Mouse (Mus musculus): ENCODE measurements around the gene Mcf2l. TPM values are rescaled to one million over a fixed set of nuclear protein-coding genes. Genes with fewer than 3 reads are reported as not detected.

Mcf2l gene
- polyA plus RNA-seq, 1 experiment from 2014 or later, result 14.8 TPM

GRCm38 (mm10) chr8:12874971-12875370, 1.4 kb downstream of the Mcf2l start:
- Histone ChIP-seq H3K27me3 (ENCODE audit: control insufficient read depth, insufficient read depth, low read length) (peaks cover 7% of the 10 kb centered on the region), H3K4me1 (ENCODE audit: control insufficient read depth, insufficient read depth, low read length) (no peaks in the 10 kb centered on the region), H3K4me2 (ENCODE audit: low read depth, low read length) (no peak overlapping the region; the same call in 1 of the 2 replicates), H3K27ac (replicated peaks; ENCODE audit: low read depth, low read length) (no peak overlapping the region), H3K4me3 (ENCODE audit: low read depth, low read length) (no peak overlapping the region), H3K9me3 (replicated peaks; ENCODE audit: control insufficient read depth, low read length) (no peaks in the 10 kb centered on the region), H3K9ac (replicated peaks; ENCODE audit: low read length) (no peak overlapping the region), H3K36me3 (replicated peaks; ENCODE audit: control insufficient read depth, insufficient read depth, low read depth, low read length) (no peaks in the 10 kb centered on the region)
- 80% methylated on average over 4 of the region's 4 CpGs for WGBS
- no peak for DNase-seq (ENCODE audit: low spot score)
- ATAC-seq (replicated peaks; ENCODE audit: insufficient number of reproducible peaks, low FRiP score, low TSS enrichment, low read depth), result no peak

GRCm38 (mm10) chr8:12877126-12877525, 3.5 kb downstream of the Mcf2l start:
- no peak for ATAC-seq (replicated peaks; ENCODE audit: insufficient number of reproducible peaks, low FRiP score, low TSS enrichment, low read depth)
- H3K9me3 ChIP-seq (replicated peaks; ENCODE audit: control insufficient read depth, low read length), result no peaks in the 10 kb centered on the region
- no peak overlapping the region for H3K27ac ChIP-seq (replicated peaks; ENCODE audit: low read depth, low read length)
- WGBS, result 77% methylated on average over 6 of the region's 6 CpGs
- no peak overlapping the region for H3K9ac ChIP-seq (replicated peaks; ENCODE audit: low read length)
- H3K4me1 ChIP-seq (ENCODE audit: control insufficient read depth, insufficient read depth, low read length), result no peaks in the 10 kb centered on the region
- no peak for DNase-seq (ENCODE audit: low spot score)
- no peaks in the 10 kb centered on the region for H3K36me3 ChIP-seq (replicated peaks; ENCODE audit: control insufficient read depth, insufficient read depth, low read depth, low read length)
- H3K4me2 ChIP-seq (ENCODE audit: low read depth, low read length), result no peak overlapping the region
- peaks cover 7% of the 10 kb centered on the region for H3K27me3 ChIP-seq (ENCODE audit: control insufficient read depth, insufficient read depth, low read length)
- no peak overlapping the region for H3K4me3 ChIP-seq (ENCODE audit: low read depth, low read length)

DNA sequence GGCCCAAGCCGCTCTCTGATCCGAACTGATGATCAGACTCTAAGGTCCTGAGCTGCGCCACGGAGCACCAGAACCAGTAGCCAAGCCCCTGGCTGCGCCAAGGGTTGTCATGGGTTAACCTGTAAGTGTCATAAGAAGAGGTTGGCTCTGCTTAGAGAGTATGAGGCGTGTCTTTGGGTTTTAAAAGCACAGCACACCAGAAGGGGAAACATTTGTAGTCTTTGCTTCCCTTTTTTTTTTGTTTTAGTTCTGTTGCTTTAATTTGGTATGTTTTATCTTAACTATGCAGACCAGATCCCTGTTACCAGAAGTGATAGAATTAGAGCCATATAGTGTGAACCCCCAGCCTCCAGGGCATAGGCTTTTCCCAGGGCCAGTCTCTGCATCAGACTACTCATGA, 6.6 kb downstream of the Mcf2l start:
- no peaks in the 10 kb centered on the region; the same call in 1 of the 2 replicates for H3K36me3 ChIP-seq (replicated peaks; ENCODE audit: control insufficient read depth, insufficient read depth, low read depth, low read length)
- no peak for ATAC-seq (replicated peaks; ENCODE audit: insufficient number of reproducible peaks, low FRiP score, low TSS enrichment, low read depth)
- WGBS, result 82% methylated on average over 6 of the region's 6 CpGs

DNA sequence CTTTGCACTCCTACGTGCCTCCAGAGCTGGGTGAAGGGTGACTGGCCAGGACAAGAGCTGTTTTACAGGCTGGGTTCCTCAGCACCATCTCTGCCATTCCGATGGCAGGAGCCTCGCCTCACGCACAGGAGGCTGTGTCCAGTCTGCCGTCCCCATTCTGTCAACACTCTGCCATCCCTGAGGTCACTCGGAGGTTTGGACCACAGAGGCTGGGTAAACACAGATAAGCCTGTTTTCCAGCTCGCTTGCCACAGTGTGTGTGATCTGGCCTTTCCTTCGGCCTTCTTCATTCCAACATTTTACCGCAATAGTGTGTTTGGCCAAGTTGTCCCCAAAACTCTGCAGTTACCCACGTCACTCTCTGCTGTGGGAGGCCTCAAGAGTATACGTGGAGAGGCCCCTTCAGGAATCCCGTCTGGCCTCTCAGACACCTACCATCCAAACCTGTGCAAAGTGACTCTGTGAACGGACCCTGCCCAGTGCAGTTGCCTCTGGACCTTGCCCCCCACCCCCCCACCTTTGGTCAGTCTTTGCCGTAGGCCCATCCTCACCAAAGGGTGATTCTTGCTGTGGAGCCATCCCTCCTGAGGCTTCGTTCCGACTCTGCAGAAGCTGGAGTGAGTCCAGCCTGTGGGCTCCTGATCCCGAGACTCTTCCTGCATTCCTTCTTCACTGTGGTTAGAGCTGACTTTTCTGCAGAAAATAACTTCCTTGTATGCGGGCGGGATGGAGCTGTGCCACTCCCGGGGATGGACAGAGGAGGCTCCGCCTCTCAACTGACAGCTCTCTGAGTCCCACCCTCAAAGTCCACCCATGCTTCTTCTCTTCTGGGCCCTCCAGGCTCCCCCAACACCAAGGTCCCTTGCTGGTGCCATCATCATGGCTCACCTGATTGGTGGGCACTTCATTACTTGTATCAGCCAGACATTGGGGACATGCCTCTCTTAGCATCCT, 9.7 kb downstream of the Mcf2l start:
- H3K27ac ChIP-seq (replicated peaks; ENCODE audit: low read depth, low read length), result no peak overlapping the region
- H3K4me1 ChIP-seq (ENCODE audit: control insufficient read depth, insufficient read depth, low read length), result no peaks in the 10 kb centered on the region
- ATAC-seq (replicated peaks; ENCODE audit: insufficient number of reproducible peaks, low FRiP score, low TSS enrichment, low read depth) (no peak; the same call in 1 of the 2 replicates), DNase-seq (ENCODE audit: low spot score) (no peak)
- no peak overlapping the region for H3K4me2 ChIP-seq (ENCODE audit: low read depth, low read length)
- no peak overlapping the region for H3K9ac ChIP-seq (replicated peaks; ENCODE audit: low read length)
- H3K36me3 ChIP-seq (replicated peaks; ENCODE audit: control insufficient read depth, insufficient read depth, low read depth, low read length), result no peaks in the 10 kb centered on the region; the same call in 1 of the 2 replicates
- 75% methylated on average over 21 of the region's 21 CpGs for WGBS
- H3K4me3 ChIP-seq (ENCODE audit: low read depth, low read length), result no peak overlapping the region
- H3K27me3 ChIP-seq (ENCODE audit: control insufficient read depth, insufficient read depth, low read length), result no peaks in the 10 kb centered on the region
- H3K9me3 ChIP-seq (replicated peaks; ENCODE audit: control insufficient read depth, low read length), result no peaks in the 10 kb centered on the region

More for the DNA sequence above, 6.6 kb downstream of the Mcf2l start:
- no peaks in the 10 kb centered on the region for H3K27me3 ChIP-seq (ENCODE audit: control insufficient read depth, insufficient read depth, low read length)
- no peaks in the 10 kb centered on the region for H3K4me1 ChIP-seq (ENCODE audit: control insufficient read depth, insufficient read depth, low read length)
- no peak for DNase-seq (ENCODE audit: low spot score)
- no peaks in the 10 kb centered on the region for H3K9me3 ChIP-seq (replicated peaks; ENCODE audit: control insufficient read depth, low read length)
- no peak overlapping the region for H3K9ac ChIP-seq (replicated peaks; ENCODE audit: low read length)
- H3K4me3 ChIP-seq (ENCODE audit: low read depth, low read length), result no peak overlapping the region
- H3K27ac ChIP-seq (replicated peaks; ENCODE audit: low read depth, low read length), result no peak overlapping the region
- no peak overlapping the region for H3K4me2 ChIP-seq (ENCODE audit: low read depth, low read length)

GRCm38 (mm10) chr8:12887772-12888435, 14.3 kb downstream of the Mcf2l start:
- no peak overlapping the region for H3K4me2 ChIP-seq (ENCODE audit: low read depth, low read length)
- WGBS, result 83% methylated on average over 16 of the region's 16 CpGs
- H3K27me3 ChIP-seq (ENCODE audit: control insufficient read depth, insufficient read depth, low read length), result no peaks in the 10 kb centered on the region
- no peaks in the 10 kb centered on the region; the same call in 1 of the 2 replicates for H3K36me3 ChIP-seq (replicated peaks; ENCODE audit: control insufficient read depth, insufficient read depth, low read depth, low read length)
- H3K9me3 ChIP-seq (replicated peaks; ENCODE audit: control insufficient read depth, low read length), result no peaks in the 10 kb centered on the region
- no peak overlapping the region for H3K9ac ChIP-seq (replicated peaks; ENCODE audit: low read length)
- H3K4me1 ChIP-seq (ENCODE audit: control insufficient read depth, insufficient read depth, low read length), result no peaks in the 10 kb centered on the region
- H3K4me3 ChIP-seq (ENCODE audit: low read depth, low read length), result no peak overlapping the region
- DNase-seq (ENCODE audit: low spot score) (no peak), ATAC-seq (replicated peaks; ENCODE audit: insufficient number of reproducible peaks, low FRiP score, low TSS enrichment, low read depth) (no peak)
- no peak overlapping the region for H3K27ac ChIP-seq (replicated peaks; ENCODE audit: low read depth, low read length)

DNA sequence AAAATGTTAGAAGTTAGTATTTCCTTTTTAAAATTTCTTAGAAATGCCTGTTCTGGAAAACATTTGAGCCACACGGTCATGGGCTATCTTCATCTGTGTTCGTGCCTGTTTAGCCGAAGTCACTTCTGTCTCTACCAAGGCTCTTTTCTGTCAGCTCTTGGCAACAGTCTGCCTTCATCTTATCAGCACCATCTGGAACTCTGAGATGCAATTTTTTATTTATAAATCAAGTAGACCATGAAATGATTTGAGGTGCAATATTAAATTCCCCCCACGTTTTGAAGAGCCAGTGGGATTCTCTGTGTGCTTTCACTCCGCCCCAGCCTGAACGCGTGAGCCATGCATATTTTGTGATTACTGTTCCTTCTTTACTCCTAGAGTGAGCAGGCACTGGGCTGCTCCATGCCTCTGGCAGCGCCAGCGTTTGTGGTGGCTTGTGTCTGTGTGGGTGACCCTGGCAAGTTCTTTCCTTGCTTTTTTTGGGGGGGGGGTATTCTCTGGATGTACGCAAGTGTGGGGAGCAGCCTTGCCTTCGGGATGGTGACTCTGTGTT, 15.5 kb downstream of the Mcf2l start:
- 82% methylated on average over 11 of the region's 11 CpGs for WGBS
- Histone ChIP-seq H3K4me3 (ENCODE audit: low read depth, low read length) (no peak overlapping the region), H3K36me3 (replicated peaks; ENCODE audit: control insufficient read depth, insufficient read depth, low read depth, low read length) (no peaks in the 10 kb centered on the region; the same call in 1 of the 2 replicates), H3K4me1 (ENCODE audit: control insufficient read depth, insufficient read depth, low read length) (no peaks in the 10 kb centered on the region), H3K9me3 (replicated peaks; ENCODE audit: control insufficient read depth, low read length) (no peaks in the 10 kb centered on the region), H3K4me2 (ENCODE audit: low read depth, low read length) (no peak overlapping the region), H3K9ac (replicated peaks; ENCODE audit: low read length) (no peak overlapping the region), H3K27ac (replicated peaks; ENCODE audit: low read depth, low read length) (no peak overlapping the region), H3K27me3 (ENCODE audit: control insufficient read depth, insufficient read depth, low read length) (no peaks in the 10 kb centered on the region)
- ATAC-seq (replicated peaks; ENCODE audit: insufficient number of reproducible peaks, low FRiP score, low TSS enrichment, low read depth), result no peak
- no peak for DNase-seq (ENCODE audit: low spot score)

DNA sequence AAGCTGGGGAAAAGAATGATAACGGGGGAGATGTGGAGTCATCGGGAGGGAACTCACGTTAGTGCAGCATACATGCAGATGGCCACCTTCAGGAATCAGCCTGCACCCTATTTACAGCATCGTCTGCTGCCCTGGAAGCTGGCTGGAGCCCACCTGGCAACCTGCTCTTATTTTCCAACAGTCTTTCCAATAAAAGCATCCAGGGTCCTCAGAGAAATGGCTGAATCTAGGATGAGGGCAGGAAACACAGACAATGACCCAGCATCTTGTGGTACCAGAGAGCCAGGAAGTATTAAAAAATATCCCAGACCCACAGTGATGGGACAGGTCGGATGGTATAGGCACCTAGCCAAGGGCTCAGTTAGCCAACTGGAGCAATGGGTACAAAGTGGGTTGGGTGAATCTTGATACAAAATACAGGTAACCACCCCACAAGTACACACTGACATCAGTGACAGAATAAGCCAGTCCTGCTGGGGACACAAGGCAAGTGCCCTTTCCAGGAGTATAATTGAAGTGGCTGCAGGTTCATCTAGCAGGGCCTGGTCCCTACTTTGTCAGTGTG, 19.4 kb downstream of the Mcf2l start:
- no peak for DNase-seq (ENCODE audit: low spot score)
- 76% methylated on average over 5 of the region's 5 CpGs for WGBS
- Histone ChIP-seq H3K4me1 (ENCODE audit: control insufficient read depth, insufficient read depth, low read length) (no peaks in the 10 kb centered on the region), H3K9ac (replicated peaks; ENCODE audit: low read length) (no peak overlapping the region), H3K4me3 (ENCODE audit: low read depth, low read length) (no peak overlapping the region), H3K9me3 (replicated peaks; ENCODE audit: control insufficient read depth, low read length) (no peaks in the 10 kb centered on the region), H3K27ac (replicated peaks; ENCODE audit: low read depth, low read length) (no peak overlapping the region), H3K27me3 (ENCODE audit: control insufficient read depth, insufficient read depth, low read length) (no peaks in the 10 kb centered on the region), H3K36me3 (replicated peaks; ENCODE audit: control insufficient read depth, insufficient read depth, low read depth, low read length) (no peaks in the 10 kb centered on the region), H3K4me2 (ENCODE audit: low read depth, low read length) (no peak overlapping the region)
- ATAC-seq (replicated peaks; ENCODE audit: insufficient number of reproducible peaks, low FRiP score, low TSS enrichment, low read depth), result no peak
